ENCODE assay signal across 9 mouse cellular contexts in the genomic region with DNA sequence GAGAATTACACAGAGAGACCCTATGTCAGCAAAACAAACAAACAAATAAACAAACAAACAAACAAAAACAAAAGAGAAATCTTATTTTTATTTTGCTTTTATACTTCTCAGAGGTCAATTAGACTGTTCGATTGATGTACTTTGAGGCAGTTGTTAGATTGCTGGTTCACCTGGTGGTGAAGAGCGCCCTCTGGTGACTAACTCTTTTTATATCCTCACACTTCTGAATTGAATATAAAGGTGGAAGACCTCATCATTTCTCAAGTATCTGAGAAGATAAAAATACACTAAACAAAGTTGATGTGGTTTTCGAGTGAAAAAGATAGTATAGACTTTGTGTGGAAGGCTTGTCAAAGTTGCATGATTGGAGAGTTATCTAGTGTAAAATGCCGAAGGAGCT. TPM values are rescaled to one million over a fixed set of nuclear protein-coding genes. Genes with fewer than 3 reads are reported as not detected.
A peak's percentile ranks its signal among the peaks of the same experiment; 100 is the strongest.
DNase-seq lines count a peak whose midpoint lies in the region; ATAC-seq and TF ChIP-seq lines count a peak whose summit lies in the region.
"Had no signal": no experiment of that assay in that cellular context is flagged by ENCODE, and none has a peak within 500 bp of the region (broad histone marks: within the 10 kb centered on the region; RNA-seq: fewer than 3 reads in every experiment).

No protein-coding gene starts in this region.

- peak; percentile 35 for DNase-seq in kidney, adult 18-20 months
- peak; percentile 32 for DNase-seq in urinary bladder, postnatal 25 days (ENCODE audit: low spot score)
- DNase-seq in urinary bladder, postnatal 36 days (ENCODE audit: low spot score in 2 of 2), result no peak
- peak; percentile 21 for DNase-seq in cerebellum, adult 9-11 months
- DNase-seq in liver, embryonic 14.5 days (ENCODE audit: low read depth in 3 of 3, low spot score in 3 of 3), result peak; percentile 56 to 68 (median 65)
- DNase-seq in yolk sac, embryonic 10.5 days (ENCODE audit: low spot score), result peak; percentile 32
- DNase-seq in urinary bladder, postnatal 10 days (ENCODE audit: low spot score), result no peak

- TF ChIP-seq CTCF in liver, embryonic 14.5 days (IDR thresholded peaks at IDR 0.05; ENCODE audit: low read depth), result peak; percentile 79

- peaks cover 37% of the 10 kb centered on the region for H3K4me1 ChIP-seq in kidney, embryonic 15.5 days
- H3K4me1 ChIP-seq in liver, embryonic 14.5 days (replicated peaks; ENCODE audit: control insufficient read depth in 2 of 2, insufficient read depth in 2 of 2, low read length in 1 of 2), result peaks cover 34 to 39% of the 10 kb centered on the region in 2 experiments

- H3K27me3 ChIP-seq in kidney, embryonic 15.5 days, result no peaks in the 10 kb centered on the region
- H3K27me3 ChIP-seq in liver, embryonic 14.5 days (ENCODE audit: control insufficient read depth, insufficient read depth, low read length), result no peaks in the 10 kb centered on the region

- H3K4me2 ChIP-seq in kidney, embryonic 15.5 days, result no peak overlapping the region
- no peak overlapping the region for H3K4me2 ChIP-seq in liver, embryonic 14.5 days (ENCODE audit: low read depth)
- H3K4me2 ChIP-seq: limb, embryonic 12.5 days had no signal

- H3K36me3 ChIP-seq in kidney, embryonic 15.5 days, result no peaks in the 10 kb centered on the region
- no peaks in the 10 kb centered on the region for H3K36me3 ChIP-seq in liver, embryonic 14.5 days (replicated peaks; ENCODE audit: control insufficient read depth, insufficient read depth, low read depth)
- H3K36me3 ChIP-seq: limb, embryonic 12.5 days had no signal

- no peak overlapping the region for H3K27ac ChIP-seq in kidney, embryonic 15.5 days
- no peak overlapping the region for H3K27ac ChIP-seq in liver, embryonic 14.5 days
- H3K27ac ChIP-seq: limb, embryonic 12.5 days had no signal

- no peak for TF ChIP-seq EP300 in liver, embryonic 14.5 days (IDR thresholded peaks at IDR 0.05; ENCODE audit: low read depth)

- 30% methylated on average over 4 of the region's 4 CpGs for WGBS in kidney, embryonic 15.5 days
- 18% methylated on average over 4 of the region's 4 CpGs for WGBS in liver, embryonic 14.5 days (ENCODE audit: insufficient replicate concordance)

- ATAC-seq in kidney, embryonic 15.5 days (replicated peaks; ENCODE audit: low FRiP score), result no peak
- no peak for ATAC-seq in liver, embryonic 14.5 days (ENCODE audit: insufficient read depth)

- H3K9me3 ChIP-seq in kidney, embryonic 15.5 days (replicated peaks), result no peaks in the 10 kb centered on the region
- H3K9me3 ChIP-seq in liver, embryonic 14.5 days (ENCODE audit: control insufficient read depth, low read length), result no peaks in the 10 kb centered on the region
- H3K9me3 ChIP-seq: limb, embryonic 12.5 days had no signal

- no peak overlapping the region for H3K9ac ChIP-seq in kidney, embryonic 15.5 days
- no peak overlapping the region for H3K9ac ChIP-seq in liver, embryonic 14.5 days (replicated peaks)
- H3K9ac ChIP-seq: limb, embryonic 12.5 days had no signal

- no peak overlapping the region for H3K4me3 ChIP-seq in kidney, embryonic 15.5 days (replicated peaks)
- no peak overlapping the region for H3K4me3 ChIP-seq in liver, embryonic 14.5 days (ENCODE audit: insufficient read depth in 1 of 2, low read depth in 2 of 2, low read length in 2 of 2)
- H3K4me3 ChIP-seq: limb, embryonic 12.5 days had no signal

RNA-seq across cellular contexts. Expression of gene Exoc6, which starts 13.5 kb away (rescaled TPM):
- polyA plus RNA-seq in kidney, embryonic 15.5 days (2015; fragmentation: Nextera tagmentation; extraction: Ambion mirVana), result 23.2 and 23.4 TPM in 2 replicates
- polyA plus RNA-seq in liver, embryonic 14.5 days (2012; rRNA removed), result 11.4 and 17.3 TPM in 2 replicates
- 31.6 and 32.4 TPM in 2 replicates for polyA plus RNA-seq in liver, embryonic 14.5 days (2014; fragmentation: Nextera tagmentation; extraction: Ambion mirVana)

Comparison
In these comparisons a context has a peak if more than half of its experiments do, and no peak if none do; other contexts are left out.
1. DNase-seq: peak in kidney, adult 18-20 months (single experiment), urinary bladder, postnatal 25 days (single experiment), cerebellum, adult 9-11 months (single experiment), liver, embryonic 14.5 days (3 of 3) and yolk sac, embryonic 10.5 days (single experiment); none in urinary bladder, postnatal 36 days (0 of 2) and urinary bladder, postnatal 10 days (single experiment).